Mouse (Mus musculus) embryo, embryonic 10 days (tissue): Measurements from ENCODE around the gene Kif22.

Experiments
- DNase-seq: peaks from one replicate; pipeline ENCODE4 v3.0.0-alpha.2; 2015; ENCODE audit warnings: low spot score

Kif22 gene

DNA sequence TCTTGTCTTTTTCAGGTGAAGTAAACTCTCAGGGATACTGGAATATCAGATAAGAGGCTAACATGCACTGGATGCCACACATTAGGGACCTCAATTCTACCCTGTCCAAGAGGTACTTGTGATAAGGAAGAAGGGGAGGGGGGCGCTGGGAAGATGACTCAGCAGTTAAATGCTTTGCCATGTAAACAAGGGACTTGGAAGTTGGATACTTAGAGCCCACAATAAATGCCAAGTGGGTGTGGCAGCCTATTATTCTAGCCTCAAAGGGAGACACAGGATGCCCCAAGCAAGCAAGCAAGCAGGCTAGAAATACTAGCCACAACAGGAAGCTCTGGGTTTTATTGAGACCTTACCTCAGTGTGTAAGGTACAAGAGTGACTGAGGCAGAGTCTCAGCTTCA, 11.0 kb downstream of the Kif22 start:
- no peak for DNase-seq

DNA sequence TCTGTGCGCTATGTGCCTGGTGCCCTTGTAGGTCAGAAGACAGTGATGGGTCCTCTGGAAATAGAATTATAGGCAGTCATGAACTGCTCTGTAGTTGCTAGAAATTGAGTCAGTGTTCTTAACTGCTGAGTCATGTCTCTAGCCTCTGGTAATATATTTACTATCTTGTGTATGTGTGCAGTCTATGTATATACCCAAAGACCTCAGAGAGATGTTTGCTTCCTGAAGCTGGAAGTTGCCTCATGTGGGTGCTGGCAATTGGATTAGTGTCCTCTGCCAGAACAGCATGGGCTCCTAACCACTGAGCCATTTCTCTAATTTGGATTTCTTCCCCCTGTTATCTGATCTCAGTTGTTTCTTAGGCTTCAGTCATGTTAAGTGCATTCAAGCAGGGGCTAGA, 12.1 kb downstream of the Kif22 start:
- DNase-seq, result no peak

- no peak for DNase-seq
These were observed 14.4 kb downstream of the Kif22 start for GRCm38 (mm10) chr7:127027885-127028284.

DNA sequence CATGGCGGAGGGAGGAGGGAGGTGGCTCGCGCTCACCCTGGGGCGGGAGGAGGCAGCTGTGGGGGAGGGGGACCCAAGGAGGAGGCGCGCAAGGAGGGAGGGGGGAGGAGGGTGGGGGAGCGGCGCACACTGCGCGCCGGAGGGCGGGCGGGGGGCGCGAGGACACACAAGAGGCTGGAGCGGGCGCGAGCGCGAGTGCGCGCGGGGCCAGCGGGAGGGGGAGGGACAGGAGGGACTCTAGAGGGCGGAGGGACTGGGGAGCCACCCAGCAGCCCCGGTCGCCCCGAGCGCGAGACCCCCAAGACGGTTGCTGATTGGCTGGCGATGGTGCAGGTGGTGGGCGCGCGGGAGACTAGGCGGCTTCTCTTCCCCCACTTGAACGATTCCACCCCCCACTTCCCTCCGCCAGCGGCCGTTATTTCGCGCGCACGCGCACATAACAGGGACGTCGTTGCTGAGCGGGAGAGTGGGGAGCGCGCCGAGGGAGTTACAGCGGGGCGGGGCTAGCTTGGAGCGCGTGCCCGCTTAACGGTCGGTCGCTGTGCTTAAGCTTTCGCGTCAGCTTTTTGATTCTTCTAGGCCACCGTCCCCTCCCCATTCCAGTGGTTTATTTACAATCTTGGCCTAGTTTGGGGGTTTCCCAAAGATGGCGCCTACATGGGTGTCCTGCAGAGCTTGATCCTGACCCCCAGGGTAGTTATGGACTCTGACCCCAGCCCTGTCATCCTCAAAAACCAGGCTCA, 15.1 kb downstream of the Kif22 start, which contains the start of gene Maz:
Gene Maz (minus strand): TSS at position 54 of the 743 bp plus-strand sequence.
- DNase-seq, result peak; percentile 99

DNA sequence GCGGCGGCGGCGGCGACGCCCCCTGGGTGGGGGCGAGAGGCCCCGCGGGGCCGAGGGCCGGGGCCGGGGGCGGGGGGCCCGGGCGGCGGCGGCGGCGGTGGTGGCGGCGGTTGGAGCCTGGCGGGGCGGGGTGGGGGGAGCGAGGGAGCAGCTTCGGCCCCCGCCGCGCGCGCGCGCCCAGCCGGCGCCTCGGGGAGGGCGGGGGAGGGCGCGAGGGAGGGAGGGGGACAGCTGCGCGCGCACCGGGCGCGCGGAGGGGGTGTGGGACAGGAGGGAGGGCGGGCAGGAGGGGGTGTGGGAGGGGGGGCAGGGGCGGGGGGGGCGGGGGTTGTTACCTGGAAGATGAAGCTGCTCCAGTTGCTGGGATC, 15.7 kb downstream of the Kif22 start:
- no peak for DNase-seq

GRCm38 (mm10) chr7:127026161-127026600, 16.1 kb downstream of the Kif22 start:
- peak; percentile 77 for DNase-seq

GRCm38 (mm10) chr7:127025556-127026160, 16.6 kb downstream of the Kif22 start:
- DNase-seq, result no peak

DNA sequence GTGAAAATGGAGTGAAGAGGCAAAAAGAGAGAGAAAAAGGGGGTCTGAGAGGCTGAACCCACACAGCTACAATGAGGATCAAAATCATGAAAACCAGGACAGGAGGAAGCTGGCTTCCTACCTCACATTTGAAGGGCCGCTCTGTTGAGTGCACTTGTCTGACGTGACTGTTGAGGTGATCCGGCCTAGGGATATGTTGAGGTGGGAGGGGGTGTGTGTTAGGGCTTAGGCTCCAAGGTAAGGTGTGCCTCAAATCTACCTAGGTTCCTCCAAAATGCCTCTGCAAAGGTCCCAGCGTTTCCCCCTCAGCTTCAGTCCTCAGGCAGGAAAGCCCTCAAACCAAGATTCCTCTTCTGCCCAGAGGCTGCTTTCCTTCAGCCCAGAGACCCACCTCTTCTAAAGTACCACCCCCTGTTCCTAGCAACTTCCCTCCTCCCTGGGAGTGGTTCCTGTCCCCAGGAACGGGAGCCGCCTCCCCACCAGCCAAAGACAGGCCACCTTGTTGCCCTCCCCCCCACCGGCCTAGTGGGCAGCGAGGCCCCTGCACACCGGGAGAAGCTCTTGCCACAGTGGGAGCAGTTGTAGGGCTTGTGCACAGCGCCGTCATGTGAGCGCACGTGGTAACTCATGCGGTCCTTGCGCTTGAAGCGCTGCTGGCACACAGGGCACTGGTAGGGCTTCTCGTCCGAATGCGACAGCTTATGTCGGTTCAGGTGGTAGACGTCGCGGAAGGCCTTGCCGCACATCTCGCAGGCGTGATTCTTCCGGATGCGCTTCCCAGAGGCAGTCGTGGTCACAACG, 17.3 kb downstream of the Kif22 start:
- DNase-seq, result peak; percentile 87

DNA sequence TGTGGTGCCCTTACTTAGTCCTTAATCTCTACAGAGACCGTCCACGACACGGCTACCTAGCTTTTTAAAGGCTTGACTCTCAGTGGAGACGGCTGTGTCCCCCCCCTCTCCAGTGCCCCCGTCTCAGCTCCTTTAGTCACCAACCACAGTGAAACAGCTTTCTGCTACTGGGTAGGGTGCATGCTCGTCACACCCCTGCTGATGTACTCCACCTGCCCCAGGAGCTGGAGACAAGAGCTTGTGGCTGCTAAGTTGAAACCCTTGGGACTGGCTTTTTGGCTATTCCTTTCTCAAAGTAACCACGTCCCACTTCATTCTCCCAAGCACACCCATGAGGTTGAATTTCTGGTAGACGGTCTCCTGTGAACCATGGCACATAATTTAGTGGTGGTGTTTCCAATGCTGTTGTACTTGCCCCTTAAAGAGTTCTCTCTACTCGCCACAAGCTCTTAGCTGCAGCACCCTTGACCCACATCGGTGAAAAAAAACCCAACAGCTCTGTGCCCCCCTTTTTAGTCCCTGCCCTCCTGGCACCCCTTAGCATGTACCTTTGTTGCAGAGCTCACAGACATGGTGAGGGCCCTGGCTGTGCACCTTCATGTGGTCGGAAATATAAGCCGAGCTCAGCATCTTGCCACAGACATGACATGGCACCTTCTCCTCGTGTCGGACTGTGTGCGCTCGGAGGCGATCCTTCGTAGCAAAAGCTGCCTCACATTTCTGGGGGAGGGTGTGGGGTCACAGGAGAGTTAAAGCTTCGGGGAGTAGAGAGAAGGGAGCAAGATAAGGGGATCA, 18.2 kb downstream of the Kif22 start:
- DNase-seq, result no peak

DNA sequence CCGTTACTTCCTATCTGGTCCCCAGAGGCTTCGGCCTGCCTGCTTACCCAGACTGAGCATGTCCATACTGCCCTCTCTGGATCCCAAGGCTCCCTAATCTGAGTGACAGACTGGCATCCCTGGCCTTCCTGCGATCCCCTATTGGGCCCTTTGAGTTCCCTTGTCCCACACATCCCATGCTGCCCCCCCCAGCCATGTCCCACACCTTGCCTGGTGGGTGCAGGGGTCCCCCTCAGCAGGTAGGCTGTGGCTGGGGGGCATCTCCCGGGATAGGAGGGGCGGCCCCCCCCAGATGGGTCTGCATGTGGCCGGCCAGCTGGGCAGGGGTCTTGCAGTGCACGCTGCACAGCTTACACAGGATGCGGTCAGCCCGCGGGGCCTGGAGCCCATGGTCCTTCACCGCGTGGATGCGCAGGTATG, 19.0 kb downstream of the Kif22 start:
- no peak for DNase-seq

- no peak for DNase-seq
These were observed 19.6 kb downstream of the Kif22 start for GRCm38 (mm10) chr7:127022528-127023271.

- DNase-seq, result peak; percentile 49
These were observed 20.4 kb downstream of the Kif22 start for GRCm38 (mm10) chr7:127021563-127022527.

DNA sequence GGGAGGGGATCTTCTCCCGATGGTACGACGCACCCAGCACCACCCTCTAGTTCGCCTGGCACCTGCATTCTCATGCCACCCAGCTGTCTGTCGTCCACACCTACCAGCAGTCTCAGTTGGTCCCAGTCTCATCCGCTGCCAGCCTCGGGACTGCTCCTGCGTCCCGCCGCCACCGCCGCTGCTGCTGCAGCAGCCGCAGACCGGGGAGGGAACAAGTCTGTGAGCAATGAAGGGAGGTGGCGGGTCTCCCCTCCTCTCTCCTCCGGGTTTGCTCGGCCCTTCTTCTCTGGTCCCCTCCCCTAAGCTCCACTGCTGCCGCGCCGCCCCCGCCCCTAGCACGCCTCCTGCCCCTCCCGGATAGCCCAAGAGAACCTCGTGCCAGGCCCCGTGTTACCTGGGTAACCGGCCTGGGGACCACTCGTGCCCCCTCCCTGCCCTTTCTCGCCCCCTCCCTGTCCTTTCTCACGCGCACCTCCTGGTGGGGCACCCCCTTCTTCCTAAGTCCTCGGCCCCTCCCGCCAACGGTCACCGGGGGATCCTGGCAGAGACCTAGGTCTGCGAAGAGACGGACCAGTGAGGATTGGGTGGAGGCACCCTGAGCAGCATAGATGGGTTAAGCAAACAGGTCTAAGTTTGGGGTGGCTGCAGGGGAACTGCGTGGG, 21.2 kb downstream of the Kif22 start, which contains the start of the genes Gm42742 and Prrt2:
Gene Gm42742 (minus strand): TSS at position 197 of the 662 bp plus-strand sequence.
Gene Prrt2 (minus strand): TSS at position 311 of the 662 bp plus-strand sequence.
- DNase-seq, result peak; percentile 68

DNA sequence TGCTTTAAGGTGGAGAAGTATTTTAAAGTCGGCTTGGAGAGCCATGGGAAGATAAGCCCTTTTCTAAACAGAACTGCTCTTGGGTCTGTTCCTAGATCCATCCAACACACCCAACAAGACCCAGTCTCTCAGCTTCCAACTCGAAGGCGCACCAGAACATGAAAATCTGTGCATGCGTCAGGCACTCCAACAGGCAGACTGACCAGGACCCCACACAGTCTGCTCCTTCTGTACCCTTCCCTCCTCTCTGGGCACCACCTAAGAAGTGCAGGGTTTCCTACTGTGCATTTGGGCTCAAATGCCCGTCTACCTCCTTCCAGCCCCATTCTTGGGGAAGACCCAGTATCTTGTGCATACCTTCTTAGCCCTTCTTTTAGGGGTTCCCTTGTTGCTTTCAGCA, 21.8 kb downstream of the Kif22 start:
- no peak for DNase-seq

- no peak for DNase-seq
These were observed 22.2 kb downstream of the Kif22 start for GRCm38 (mm10) chr7:127020031-127020430.

DNA sequence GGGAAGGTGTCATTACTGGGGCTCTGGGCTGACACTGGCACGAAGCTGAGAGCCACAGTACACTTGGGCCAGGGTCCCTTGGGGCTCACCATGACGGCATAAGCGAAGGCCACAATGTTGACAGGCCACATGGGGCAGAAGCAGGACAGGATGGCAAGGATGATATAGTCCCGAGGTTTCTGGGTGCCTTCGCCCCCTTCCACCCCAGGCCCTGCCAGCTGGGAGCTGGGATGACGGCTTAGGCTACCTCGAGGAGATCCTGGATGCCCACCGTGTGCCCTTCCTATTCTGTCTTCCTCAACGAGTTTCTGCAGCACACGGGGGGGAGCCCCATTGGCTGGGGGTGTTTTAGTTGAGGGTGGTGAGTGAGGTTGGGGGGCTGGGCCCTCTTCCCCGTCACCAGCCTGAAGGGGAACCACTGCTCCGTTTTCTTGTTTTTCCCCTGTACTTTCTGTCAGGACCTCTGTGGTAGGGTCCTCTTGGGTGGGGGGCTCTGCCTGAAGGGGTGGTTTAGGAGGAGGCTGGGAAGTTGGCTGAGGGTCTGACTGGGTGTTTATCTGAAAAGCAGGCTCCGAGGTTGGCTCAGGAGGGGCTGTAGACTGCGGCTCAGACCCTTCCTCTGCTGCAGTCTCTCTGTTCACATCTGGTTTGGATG, 22.8 kb downstream of the Kif22 start:
- no peak for DNase-seq

GRCm38 (mm10) chr7:127018416-127019305, 23.6 kb downstream of the Kif22 start:
- no peak for DNase-seq

DNA sequence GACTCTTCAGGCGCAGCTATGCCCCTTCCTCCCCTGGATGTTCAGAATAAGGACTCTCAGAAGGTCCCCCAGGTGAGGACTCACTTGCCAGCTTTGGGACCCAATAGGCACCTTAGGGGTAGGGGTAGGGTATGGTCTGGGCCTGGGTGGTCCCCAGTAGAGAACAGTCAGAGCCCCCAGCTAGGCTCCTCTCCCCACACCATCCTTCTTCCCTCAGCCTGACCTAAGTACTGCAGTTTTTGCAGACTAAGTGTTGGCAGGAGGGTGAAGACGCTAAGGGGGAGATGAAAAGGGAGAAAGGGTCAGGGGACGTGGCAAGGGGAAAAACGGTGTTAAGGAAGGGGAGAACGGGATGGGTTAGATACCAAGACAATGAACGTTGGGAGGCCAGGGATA, 24.3 kb downstream of the Kif22 start:
- no peak for DNase-seq
